Mouse (Mus musculus): ENCODE measurements around the gene Ms4a15. TPM values are rescaled to one million over a fixed set of nuclear protein-coding genes. Genes with fewer than 3 reads are reported as not detected.

Ms4a15 gene
- polyA plus RNA-seq, 1 experiment from 2014 or later, result 0.28 TPM

DNA sequence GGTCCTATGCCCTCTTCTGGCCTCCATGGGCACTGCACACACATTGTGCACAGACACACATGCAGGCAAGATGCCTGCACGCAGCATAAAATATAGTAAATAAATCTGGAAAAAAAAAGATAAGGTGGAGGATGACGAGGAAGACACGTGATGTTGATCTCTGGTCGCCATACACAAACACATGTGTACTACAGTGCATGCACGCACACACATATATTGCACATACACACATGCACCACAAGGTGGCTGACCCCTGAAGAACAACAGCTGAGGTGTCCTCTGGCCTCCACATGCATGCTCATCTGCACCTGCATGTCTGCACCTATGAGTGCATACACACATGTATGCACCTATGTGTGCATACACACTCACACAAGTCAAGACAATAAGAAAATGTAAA, 57.0 kb downstream of the Ms4a15 start:
- Histone ChIP-seq H3K4me3 (replicated peaks) (no peak overlapping the region), H3K9ac (no peak overlapping the region), H3K27ac (no peak overlapping the region), H3K4me2 (replicated peaks) (no peak overlapping the region), H3K36me3 (no peaks in the 10 kb centered on the region), H3K9me3 (no peaks in the 10 kb centered on the region), H3K4me1 (replicated peaks) (peaks cover 11% of the 10 kb centered on the region), H3K27me3 (replicated peaks) (no peaks in the 10 kb centered on the region)
- no peak for ATAC-seq
- 86% methylated on average over 5 of the region's 5 CpGs for WGBS

DNA sequence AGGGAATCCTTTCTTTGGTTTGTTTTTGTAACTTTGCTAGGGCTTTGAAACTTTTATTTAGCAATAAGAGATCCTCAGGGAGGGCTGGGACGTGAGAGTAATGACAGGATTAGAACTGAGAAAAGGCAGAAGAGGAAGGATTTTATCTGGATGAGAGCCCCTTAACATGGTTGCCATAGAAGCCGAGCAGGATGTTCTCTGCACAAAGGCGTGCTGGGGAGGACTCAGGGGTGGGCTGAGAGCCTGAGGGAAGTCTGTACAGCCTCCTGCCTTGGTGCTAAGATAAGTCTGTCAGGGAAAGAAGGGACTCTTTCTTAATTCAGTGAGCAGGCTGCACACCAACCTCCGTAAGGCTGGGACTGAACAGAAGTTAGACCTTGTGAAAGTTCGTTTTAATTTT, 58.0 kb downstream of the Ms4a15 start:
- H3K27me3 ChIP-seq (replicated peaks), result no peaks in the 10 kb centered on the region
- no peaks in the 10 kb centered on the region for H3K36me3 ChIP-seq
- no peak overlapping the region for H3K4me3 ChIP-seq (replicated peaks)
- 0 out of 2 replicates have a peak, but pooled peaks cover 2% of the 10 kb centered on the region for H3K4me1 ChIP-seq (replicated peaks)
- no peaks in the 10 kb centered on the region for H3K9me3 ChIP-seq
- 48% methylated on average over 5 of the region's 5 CpGs for WGBS
- no peak for ATAC-seq
- no peak overlapping the region for H3K9ac ChIP-seq
- 0 out of 2 replicates have a peak overlapping the region, but pooled peaks have one; percentile 36 for H3K27ac ChIP-seq
- H3K4me2 ChIP-seq (replicated peaks), result no peak overlapping the region

DNA sequence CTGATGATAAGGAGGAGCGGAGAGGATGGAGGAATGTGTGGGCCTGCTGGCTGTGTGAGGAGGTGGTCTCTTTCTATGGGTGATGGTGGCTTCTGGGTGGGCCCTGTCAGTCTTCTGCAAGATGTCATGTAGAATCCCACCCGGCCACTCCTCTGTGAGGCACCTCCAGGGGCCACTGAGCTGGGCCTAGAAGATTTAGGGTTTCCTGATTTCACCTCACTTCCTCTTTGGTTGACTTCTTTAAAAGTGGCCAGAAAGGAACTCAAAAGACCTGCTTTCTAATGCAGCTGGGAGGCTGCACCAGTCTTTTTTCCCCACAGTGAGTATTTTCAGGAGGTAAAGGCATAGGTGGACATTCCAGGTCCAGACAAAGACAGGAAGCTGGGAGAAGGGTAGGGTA, 62.4 kb downstream of the Ms4a15 start:
- no peak overlapping the region for H3K4me2 ChIP-seq (replicated peaks)
- H3K4me3 ChIP-seq (replicated peaks), result no peak overlapping the region
- no peaks in the 10 kb centered on the region for H3K9me3 ChIP-seq
- no peak for ATAC-seq
- no peaks in the 10 kb centered on the region; the same call in 1 of the 2 replicates for H3K4me1 ChIP-seq (replicated peaks)
- no peaks in the 10 kb centered on the region for H3K27me3 ChIP-seq (replicated peaks)
- WGBS, result 70% methylated on average over 2 of the region's 2 CpGs
- no peak overlapping the region for H3K27ac ChIP-seq
- no peak overlapping the region for H3K9ac ChIP-seq
- no peaks in the 10 kb centered on the region for H3K36me3 ChIP-seq

Other genes with a start within 250 kb of the Ms4a15 start
- 0.19 and 0.57 TPM in 2 replicates for gene Cd6, start 163.2 kb downstream of the Ms4a15 start, polyA plus RNA-seq (2015; fragmentation: Nextera tagmentation; extraction: Ambion mirVana)
- gene Slc15a3, start 153.5 kb downstream of the Ms4a15 start, polyA plus RNA-seq (2015; fragmentation: Nextera tagmentation; extraction: Ambion mirVana), result 0.30 and 0.65 TPM in 2 replicates
- 37.7 TPM in 2 replicates for gene Tmem132a, start 123.3 kb downstream of the Ms4a15 start, polyA plus RNA-seq (2015; fragmentation: Nextera tagmentation; extraction: Ambion mirVana)
- gene Tmem109, start 111.2 kb downstream of the Ms4a15 start, polyA plus RNA-seq (2015; fragmentation: Nextera tagmentation; extraction: Ambion mirVana), result 75.4 and 80.6 TPM in 2 replicates
- gene Prpf19, start 98.0 kb downstream of the Ms4a15 start, polyA plus RNA-seq (2015; fragmentation: Nextera tagmentation; extraction: Ambion mirVana), result 35.8 and 39.2 TPM in 2 replicates
- gene Zp1, start 72.6 kb downstream of the Ms4a15 start, polyA plus RNA-seq (2015; fragmentation: Nextera tagmentation; extraction: Ambion mirVana), result not detected in 2 replicates
- 0.05 and 0.06 TPM in 2 replicates for gene Ptgdr2, start 56.1 kb downstream of the Ms4a15 start, polyA plus RNA-seq (2015; fragmentation: Nextera tagmentation; extraction: Ambion mirVana)
- 29.0 and 29.5 TPM in 2 replicates for gene Ccdc86, start 44.0 kb downstream of the Ms4a15 start, polyA plus RNA-seq (2015; fragmentation: Nextera tagmentation; extraction: Ambion mirVana)
- gene Ms4a10, start 18.6 kb downstream of the Ms4a15 start, polyA plus RNA-seq (2015; fragmentation: Nextera tagmentation; extraction: Ambion mirVana), result 37.4 and 51.1 TPM in 2 replicates
- 33.2 and 37.9 TPM in 2 replicates for gene Ms4a18, start 24.8 kb upstream of the Ms4a15 start, polyA plus RNA-seq (2015; fragmentation: Nextera tagmentation; extraction: Ambion mirVana)
- 21.8 and 23.7 TPM in 2 replicates for gene Ms4a8a, start 87.9 kb upstream of the Ms4a15 start, polyA plus RNA-seq (2015; fragmentation: Nextera tagmentation; extraction: Ambion mirVana)
- not detected in 2 replicates for gene 1700017D01Rik, start 137.6 kb upstream of the Ms4a15 start, polyA plus RNA-seq (2015; fragmentation: Nextera tagmentation; extraction: Ambion mirVana)
- gene 1700025F22Rik, start 172.1 kb upstream of the Ms4a15 start, polyA plus RNA-seq (2015; fragmentation: Nextera tagmentation; extraction: Ambion mirVana), result not detected in 2 replicates
- gene Ms4a13, start 203.5 kb upstream of the Ms4a15 start, polyA plus RNA-seq (2015; fragmentation: Nextera tagmentation; extraction: Ambion mirVana), result not detected in 2 replicates
- 0.20 and 0.25 TPM in 2 replicates for gene Ms4a12, start 239.2 kb upstream of the Ms4a15 start, polyA plus RNA-seq (2015; fragmentation: Nextera tagmentation; extraction: Ambion mirVana)

Measured in intestine, embryonic 15.5 days (tissue).